Mouse (Mus musculus) heart, postnatal 0 days (tissue): ENCODE measurements at regions not wholly inside any gene's neighbourhood (a gene's known extent, or its start where the extent isn't known, plus 50 kb on each side); places are given as distances from the start of the nearest gene placed in this dataset.

ENCODE experiments used
- CTCF ChIP-seq: IDR thresholded peaks from 2 replicates; pipeline ENCODE4 v1.5.1; 2016; ENCODE audit warnings: antibody characterized with exemption, control low read depth, low read depth
- EP300 ChIP-seq: IDR thresholded peaks from 2 replicates; pipeline ENCODE4 v1.6.1; 2016; ENCODE audit warnings: antibody characterized with exemption, low read depth

DNA sequence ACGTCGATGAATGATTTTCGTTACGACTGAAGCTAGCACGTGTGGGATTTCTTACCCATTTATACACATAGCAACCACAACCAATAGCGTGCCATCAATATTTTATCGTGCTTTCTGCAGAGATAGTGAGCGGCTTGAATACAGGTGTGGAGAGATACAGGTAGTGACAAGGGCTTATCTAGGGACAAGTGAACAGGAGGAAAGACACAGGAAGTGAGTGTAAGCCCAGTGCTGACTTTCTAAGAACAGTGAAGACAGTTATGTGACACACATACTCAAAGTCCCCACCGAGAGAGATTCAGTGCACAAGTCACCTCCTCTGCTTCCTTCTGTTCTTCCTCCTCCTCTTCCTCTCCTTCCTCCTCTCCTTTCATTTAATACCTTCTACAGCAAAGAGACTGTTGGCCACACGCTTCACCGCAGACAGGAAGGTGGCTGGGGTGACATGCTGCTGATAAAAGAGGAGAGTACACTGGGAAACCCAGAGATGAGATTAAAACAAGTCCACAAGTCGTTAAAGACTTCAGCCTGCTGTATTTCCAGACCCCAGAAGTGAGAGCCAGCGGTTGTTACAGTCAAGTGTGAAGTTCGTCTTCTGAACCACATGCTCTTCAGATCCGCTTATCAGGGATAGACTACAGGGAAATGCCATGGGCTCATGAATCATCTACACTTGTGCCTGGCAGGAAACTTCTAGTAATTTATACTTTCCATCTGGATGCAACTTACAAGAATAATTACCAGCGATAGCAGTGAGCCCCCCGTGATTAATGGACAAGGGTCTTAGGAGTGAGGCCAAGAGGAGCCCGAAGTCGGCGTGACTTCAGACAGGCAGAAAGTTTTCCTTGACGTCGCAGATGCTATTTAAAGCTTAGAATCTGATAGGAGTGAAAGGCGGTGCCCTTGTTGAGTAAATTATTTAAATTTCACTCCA lies 180.5 kb downstream of the Gxylt1 start:
- TF ChIP-seq EP300 (no peak), CTCF (no peak)
